Mouse (Mus musculus) urinary bladder, adult 2 months (tissue): Measurements from ENCODE around the gene Wnt2b. TPM values are rescaled to one million over a fixed set of nuclear protein-coding genes. Genes with fewer than 3 reads are reported as not detected.

ENCODE experiments used
- DNase-seq: peaks from one replicate; pipeline ENCODE4 v3.0.0; 2022; ENCODE audit warnings: low spot score
- polyA plus RNA-seq: library from polyadenylated mRNA; depleted of rRNA; stranded (reverse); fragments of >200 nt; gene quantifications from 2 replicates; pipeline ENCODE4 v1.2.3, GENCODE M21; 2012; rRNA removed

The Wnt2b gene
- polyA plus RNA-seq: 14.3 and 19.6 TPM in 2 replicates

GRCm38 (mm10) chr3:104961066-104962059, at the start of gene Wnt2b:
Wnt2b (minus strand) TSS chr3:104961921.
- DNase-seq: no peak

DNA sequence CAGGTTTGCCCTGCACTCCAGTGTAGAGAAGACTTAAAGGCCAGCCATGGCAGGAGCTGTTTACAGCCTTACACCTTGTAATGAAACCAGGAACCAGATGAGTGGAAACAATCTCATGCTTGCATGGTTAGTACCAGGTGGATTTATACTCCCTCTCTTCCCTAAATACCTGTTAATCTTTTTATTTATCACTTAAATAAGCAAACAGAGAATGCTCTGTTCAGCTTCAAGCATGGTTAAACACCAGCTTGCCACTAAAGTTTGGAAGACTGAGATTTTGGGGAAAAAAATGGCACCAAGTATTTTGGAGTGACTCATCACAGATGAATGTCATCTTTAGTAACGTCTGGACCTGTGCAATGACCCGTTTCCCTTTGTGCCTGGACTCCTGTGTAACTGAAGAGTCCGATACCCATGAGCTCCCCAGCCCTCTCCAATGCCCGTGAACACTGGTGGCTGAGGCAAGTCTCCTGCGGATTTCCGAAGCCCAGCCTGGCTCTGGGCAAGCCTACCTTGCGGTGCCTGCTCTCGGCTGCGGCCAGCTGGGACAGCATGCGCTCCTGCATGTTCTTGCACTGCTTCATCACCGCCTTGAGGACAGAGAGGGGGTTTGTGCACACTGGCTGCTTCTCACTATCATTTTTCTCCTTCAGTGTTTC, 49.1 kb upstream of the Wnt2b start:
- DNase-seq: no peak

DNA sequence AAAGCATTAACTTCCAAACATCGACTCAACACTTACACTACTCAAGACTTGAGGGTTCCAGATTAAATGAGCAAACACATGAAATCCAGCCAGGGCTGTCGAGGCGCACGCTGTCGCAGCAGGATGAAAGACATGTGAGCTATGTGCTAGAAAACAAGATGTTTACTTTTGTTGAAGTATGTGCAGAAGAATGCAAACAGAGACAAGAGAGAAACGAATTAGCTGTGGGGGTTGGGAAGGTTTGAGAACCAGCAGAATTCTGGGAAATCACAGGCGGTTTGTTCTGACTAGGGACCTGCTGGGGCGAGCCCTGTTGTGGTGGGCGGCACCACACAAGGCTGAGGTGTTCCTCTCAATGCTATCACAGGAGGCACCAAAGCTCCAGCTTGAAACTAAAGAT, 46.3 kb upstream of the Wnt2b start:
- no peak for DNase-seq

DNA sequence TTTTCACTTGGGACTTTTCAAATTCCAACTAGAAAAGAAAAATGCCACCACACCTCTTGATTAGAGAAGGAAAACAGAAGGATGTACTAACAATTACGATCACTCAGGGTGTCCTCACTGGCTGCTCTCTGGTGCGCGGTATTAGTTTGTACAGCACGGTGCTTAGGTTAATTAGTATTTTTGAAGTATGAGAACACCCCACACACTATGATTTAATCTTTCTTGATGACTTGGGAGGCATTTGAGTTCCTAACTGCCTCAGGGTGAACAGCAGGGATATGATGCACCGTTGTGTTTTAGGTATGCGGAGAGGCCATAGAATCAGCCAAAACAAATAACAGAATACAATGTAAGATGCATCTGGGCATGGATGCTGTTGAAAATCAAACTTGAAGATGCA, 44.4 kb upstream of the Wnt2b start:
- DNase-seq: no peak

GRCm38 (mm10) chr3:105005561-105006065, 43.9 kb upstream of the Wnt2b start:
- DNase-seq: no peak

DNA sequence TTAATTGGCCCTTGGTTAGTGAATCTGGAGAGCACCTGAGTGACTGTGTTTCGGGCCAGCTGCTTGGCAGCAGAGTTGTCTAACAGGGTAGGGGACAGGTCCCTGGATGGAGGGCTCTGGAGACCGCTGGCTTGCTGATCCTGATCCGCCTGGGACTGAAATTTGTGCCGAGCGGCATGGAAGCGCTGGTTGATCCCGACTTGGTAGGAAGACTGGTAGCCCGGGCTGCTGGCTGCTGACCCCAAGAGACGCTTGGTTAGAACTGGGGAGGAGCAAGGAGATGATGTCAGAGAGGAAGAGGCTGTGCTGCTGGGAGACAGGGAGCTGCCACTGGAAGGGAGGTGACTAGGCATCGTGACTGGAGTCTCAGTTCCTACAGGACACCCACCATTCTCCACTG, 43.3 kb upstream of the Wnt2b start:
- DNase-seq: no peak

- DNase-seq: no peak
These were observed 42.3 kb upstream of the Wnt2b start for GRCm38 (mm10) chr3:105003960-105004463.

- DNase-seq: no peak
These were observed 39.7 kb upstream of the Wnt2b start for GRCm38 (mm10) chr3:105001374-105001773.

DNA sequence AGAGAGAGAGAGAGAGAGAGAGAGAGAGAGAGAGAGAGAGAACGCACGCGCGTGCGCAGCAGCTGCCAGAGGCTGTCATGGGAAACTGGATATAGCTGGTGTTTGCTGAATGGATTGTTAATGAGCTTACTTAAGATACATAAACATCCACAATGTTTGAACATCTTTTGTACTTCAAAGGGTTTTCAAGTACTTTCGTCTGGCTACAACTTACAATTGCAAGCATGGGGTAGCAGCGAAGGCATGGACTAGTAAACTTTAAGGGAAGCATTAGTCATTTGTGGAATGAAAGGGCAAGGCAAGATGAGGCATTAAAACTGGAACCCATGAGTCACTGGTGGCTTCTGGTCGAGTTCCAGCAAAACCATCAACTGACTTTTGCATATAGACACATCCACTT, 38.8 kb upstream of the Wnt2b start:
- no peak for DNase-seq

GRCm38 (mm10) chr3:104997563-104997962, 35.8 kb upstream of the Wnt2b start:
- DNase-seq: no peak

DNA sequence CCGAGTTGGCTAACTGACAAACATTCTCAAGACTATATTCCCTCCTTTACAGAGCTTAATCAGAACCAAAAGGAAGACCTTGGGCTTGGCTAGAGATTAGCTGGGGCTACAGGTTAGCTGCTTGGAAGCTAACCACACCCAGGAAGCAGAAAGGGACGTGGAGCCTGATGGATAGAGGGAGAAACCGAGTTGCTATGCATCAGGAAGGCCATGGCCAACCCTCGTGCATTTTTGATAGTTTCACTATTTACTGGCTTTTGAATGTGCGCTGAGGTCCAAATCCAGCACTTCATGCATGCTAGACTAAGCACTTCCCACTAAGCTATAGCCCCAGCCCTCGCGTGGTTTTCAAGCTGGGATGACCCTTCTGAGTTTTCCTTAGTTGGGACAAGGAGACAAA, 34.0 kb upstream of the Wnt2b start:
- DNase-seq: no peak

DNA sequence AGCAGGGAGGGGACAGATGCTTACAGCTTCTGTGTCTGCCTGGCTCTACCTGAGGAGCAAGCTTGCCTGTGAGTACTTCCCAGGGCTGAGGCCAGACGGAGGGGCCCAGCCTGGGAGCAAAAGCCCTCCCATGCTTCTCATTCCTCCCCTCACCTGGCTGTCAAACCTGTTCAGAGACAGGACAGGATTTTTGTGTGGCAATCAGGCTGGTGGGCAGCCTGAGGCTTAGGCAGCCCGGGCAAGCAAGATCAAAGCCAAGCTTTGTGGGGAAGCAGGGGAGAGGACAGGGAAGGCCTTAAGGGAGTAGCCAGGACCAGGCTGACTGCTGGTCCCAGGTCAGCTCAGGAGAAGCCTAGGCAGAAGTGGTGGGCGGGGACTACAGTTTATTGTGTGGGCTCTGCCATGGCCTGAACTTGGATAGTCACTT, 32.7 kb upstream of the Wnt2b start:
- DNase-seq: no peak

DNA sequence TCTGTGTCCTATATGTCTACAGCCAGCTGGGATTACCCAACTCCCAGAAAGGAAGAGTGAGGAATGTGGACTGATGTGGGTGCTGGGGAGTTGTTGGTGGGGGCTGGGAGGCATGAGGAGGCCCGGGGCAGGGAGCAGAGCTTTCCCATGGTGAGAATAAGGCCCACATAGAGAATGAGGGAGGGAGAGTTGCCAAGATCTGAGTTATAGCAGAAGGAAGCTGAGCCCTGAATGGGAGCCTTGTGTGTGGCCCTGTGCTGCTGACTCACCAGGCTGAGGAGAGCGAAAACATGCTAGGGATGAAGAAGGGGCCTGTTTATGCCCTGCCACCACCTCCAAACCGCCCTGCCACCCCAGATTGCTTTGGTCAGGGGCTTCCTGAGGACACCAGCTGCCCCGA, 32.1 kb upstream of the Wnt2b start:
- no peak for DNase-seq

GRCm38 (mm10) chr3:104992709-104993388, 31.1 kb upstream of the Wnt2b start:
- peak; percentile 88 for DNase-seq

DNA sequence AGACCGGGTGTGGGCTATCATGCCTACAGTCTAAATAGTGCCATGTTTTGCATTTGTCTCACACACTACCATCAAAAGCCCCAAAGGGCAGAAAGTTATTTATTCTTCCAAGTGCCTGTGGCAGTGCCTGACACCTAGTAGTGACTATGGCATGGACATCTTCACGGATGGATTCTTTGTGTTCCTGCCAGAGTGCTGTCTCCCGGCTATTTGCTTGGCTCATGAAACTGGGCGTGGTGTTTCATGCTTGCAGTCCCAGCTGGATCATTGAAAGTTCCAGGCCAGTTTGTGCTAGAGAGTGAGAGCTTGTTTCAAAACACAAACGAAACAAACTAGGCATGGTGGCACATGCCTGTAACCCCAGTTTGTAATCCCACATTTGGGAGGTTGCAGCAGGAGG, 30.0 kb upstream of the Wnt2b start:
- no peak for DNase-seq

GRCm38 (mm10) chr3:104987884-104988283, 26.2 kb upstream of the Wnt2b start:
- DNase-seq: no peak

GRCm38 (mm10) chr3:104979735-104980134, 18.0 kb upstream of the Wnt2b start:
- DNase-seq: no peak

DNA sequence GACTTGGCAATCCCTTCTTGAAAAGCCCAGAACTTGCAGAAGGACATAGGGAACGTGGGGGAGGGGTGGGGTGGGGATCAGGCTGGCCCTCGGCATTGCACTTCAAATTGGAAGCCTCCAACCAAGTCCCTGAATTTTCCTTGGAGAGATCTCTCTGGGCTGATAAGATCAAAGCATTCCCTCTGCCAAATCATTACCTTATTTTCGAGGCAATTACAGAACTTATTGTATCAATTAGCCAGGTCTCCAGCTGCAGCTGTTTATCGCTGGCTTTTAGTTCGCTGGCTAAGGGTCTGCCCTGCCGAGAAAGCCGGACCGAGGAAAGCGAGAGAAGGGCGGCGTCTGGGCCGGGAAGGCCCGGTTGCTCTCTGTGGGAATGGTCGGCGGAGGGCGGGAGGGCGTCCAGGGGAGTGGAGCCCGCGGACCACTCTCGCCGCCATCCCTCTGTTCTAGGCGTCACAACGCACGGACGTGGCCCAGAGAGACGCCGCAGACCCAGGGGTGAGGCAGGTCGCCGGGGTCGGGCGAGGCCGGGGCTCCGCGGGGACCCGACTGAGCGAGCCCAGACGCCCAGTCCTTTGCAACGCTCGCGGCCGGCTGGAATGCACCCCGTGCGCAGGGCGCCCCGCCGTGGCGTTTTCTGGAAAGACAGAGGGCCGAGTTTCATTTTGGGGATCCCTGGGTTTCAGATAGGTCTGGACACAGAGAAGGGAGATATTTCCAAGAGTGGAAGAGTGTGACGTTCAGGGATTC, 6.0 kb upstream of the Wnt2b start:
- peak; percentile 91 for DNase-seq

GRCm38 (mm10) chr3:104965991-104966554, 4.4 kb upstream of the Wnt2b start:
- no peak for DNase-seq

- DNase-seq: no peak
These were observed 3.5 kb upstream of the Wnt2b start for GRCm38 (mm10) chr3:104965070-104965855.
